Mouse (Mus musculus): ENCODE measurements around the gene Bicc1.

The Bicc1 gene

DNA sequence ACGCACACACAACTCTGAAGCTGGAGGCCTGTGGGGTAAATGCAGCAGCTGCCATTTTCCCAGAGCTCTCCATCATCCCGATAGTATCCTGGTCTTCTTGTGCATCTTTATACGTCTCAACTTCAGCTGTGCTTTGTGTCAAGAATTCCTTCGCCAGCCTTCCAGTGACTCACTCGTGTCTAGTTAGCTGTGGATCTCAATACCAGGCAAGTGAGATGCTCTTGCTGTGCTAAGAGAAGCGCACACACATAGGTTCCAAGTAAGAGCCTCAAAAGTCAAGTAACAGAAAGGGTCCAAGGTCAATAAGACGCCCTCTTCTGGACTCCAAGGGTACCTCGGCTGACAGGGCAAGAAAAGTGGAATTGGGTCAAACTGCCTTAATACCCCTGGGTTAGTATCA lies 37.0 kb downstream of the Bicc1 start:
- no peak for DNase-seq (ENCODE audit: low read depth)

DNA sequence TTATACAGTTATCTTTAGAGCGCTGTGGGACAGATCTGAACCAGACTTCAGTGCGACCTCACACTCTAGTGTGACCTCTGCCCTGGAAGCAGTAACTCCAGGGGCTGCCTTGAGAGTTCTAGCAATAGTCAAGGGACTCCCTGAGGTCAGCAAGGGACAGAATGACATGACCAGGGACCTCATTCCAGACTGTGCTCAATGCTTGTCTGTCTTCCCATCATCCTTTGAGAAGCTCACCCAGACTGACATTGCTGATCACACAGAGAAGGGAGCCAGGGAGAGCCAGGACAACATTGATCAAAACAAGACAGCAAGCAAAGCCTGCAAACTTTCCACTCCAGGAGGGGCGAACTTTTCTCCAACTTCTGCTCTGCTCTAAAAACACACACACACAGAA lies 38.7 kb downstream of the Bicc1 start:
- DNase-seq (ENCODE audit: low read depth) = no peak

GRCm38 (mm10) chr10:71120121-71120768 lies 39.3 kb downstream of the Bicc1 start:
- DNase-seq (ENCODE audit: low read depth) = no peak

DNA sequence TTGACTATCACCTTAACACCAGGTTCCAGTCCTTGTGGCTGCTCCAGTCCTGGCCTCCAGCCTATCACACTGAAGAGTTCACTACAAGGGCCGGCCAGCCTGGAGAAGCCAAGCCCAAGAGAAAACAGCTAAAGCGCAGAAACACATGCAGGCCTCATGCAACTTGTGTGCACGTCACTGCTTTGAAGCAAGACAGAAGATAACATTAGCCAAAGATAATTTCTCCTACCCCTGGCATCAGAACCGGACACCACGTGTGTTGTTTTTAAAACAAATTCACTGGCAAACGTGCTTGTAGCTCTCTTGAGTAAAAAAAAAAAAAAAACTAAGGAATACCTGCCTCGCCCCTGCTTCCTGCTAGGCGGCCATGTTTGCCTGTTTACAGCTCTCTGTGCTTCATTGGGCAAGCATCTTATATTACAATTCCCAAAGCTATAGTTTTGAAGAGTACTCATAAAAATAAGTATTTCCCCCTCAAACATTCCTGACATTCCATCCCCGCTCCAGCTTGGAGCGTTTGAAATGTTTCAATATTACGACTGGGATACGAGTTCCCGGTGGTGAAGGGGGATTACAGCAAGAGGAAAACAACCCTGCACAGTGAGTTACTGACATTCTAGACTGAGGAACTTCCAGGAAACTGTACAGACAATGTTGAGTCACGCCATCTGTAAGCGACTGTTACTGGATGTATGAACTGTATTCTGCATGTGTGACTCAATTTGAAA lies 40.2 kb downstream of the Bicc1 start:
- no peak for DNase-seq (ENCODE audit: low read depth)

- DNase-seq (ENCODE audit: low read depth) = no peak
Measured at GRCm38 (mm10) chr10:71117766-71118165, 41.7 kb downstream of the Bicc1 start.

DNA sequence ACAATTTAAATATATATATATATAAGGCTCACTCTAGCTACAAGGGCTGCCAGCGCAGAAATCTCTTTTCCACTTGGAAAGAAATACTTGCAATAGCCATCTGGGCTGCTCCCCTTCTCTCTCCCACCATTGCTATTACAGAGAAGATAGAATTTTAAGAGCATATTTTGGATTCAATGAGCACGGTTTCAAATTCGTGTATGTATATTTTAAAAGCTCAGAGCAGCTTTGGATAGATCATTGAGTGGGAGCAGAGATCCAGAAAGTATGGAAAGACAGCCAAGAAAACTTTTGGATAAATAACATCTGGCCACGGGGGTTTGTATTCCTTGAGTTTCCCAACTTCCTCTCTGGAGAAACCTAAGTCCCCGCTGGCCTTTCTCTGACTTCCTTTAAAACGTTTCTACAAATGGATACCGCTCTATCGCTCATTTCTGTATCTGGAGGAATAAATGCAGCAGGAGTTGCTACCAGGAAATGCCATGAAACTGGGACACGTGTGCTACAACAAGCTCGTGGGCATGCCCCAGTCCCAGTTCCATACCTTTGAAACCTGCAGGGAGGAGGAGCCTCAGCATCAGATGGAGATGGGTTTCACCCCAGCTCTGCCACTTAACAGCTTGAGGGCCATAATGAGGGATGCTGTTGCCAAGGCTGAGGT lies 45.1 kb downstream of the Bicc1 start:
- DNase-seq (ENCODE audit: low read depth) = no peak

DNA sequence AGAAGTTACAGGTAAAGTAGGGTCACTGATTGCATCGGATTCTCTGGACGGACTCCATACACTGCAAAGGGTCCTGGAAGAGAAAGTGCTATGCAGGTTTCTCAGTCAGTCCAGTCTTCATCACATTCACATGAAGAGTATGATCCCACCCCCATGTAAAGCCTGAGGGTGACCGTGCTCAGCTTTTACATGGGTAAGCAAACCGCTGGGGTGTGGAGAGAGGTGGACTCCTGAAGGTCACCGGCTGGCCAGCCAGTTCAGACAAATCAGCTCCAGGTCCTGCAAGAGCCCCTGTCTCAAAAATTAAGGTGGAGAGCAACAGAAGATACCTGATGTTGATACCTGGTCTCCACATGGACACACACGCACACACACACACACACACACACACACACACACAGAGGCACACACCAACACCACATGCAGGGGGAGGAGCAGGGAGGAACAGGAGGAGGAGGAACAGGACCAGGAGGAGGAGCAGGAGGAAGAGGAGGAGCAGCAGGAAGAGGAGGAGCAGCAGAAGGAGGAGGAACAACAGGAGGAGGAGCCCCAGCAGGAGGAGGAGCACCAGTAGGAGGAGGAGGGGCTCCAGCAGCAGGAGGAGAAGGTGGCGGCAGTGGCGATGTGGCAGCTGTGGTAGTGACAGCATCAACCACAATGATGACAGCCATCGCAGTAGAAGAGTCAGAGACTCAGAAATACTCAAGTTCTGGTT lies 52.9 kb downstream of the Bicc1 start:
- no peak for DNase-seq (ENCODE audit: low read depth)

GRCm38 (mm10) chr10:71104791-71105190 lies 54.7 kb downstream of the Bicc1 start:
- no peak for DNase-seq (ENCODE audit: low read depth)

DNA sequence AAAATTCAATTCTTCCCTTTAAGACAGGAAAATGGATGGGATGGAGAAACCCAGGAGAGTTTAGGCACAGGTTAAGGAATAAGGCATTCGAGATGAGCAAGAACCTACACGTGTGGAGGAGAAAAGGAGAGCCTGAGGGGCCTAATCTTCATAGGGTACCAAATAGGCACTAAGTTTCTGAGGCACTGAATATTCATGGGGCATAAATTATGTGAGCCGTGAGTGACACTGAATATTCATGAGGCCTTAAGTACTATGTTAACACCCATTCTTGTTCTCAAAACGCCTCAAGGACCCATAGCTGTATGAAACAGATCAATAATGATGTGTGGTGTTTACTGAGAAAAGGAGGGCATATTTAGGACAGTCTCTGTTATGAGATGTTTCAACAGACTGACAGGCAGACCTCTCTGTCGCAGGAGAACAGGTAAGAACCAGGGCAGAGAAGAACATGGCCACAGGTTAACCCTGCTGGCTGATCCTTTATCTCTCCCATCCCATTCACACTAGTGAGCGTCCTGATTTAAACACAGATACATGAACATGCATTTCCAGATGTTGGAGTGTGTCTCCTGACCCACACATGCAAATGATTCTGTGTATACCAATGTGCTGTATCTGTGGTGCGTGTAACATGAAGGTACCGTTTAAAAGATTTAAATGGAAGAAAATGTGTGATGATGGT lies 58.5 kb downstream of the Bicc1 start:
- no peak for DNase-seq (ENCODE audit: low read depth)

DNA sequence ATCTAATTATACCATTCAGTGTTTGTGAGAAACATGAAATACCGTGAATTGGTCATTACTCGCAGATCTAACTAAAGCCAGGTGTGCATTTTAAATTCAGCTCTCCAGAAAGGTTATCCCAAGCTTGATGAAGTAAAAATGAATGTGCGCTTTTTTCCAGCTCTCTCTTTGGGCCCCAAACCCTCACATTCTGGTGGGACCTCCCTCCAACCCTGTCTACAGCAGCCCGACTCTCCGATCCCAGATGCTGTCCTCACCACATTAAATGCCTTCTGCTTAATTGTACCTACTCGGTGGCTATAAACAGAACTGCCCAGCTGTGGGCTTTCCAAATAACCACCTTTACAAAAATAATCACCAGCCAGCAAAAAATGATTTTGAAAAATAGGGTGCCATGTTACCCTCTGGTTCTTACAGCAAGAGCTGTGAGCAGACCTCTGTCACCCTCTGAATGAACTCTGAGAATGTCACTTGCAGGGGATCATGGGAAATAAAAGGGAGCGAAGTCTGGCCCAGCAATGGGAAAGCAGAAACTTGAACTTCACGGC lies 64.7 kb downstream of the Bicc1 start:
- no peak for DNase-seq (ENCODE audit: low read depth)

DNA sequence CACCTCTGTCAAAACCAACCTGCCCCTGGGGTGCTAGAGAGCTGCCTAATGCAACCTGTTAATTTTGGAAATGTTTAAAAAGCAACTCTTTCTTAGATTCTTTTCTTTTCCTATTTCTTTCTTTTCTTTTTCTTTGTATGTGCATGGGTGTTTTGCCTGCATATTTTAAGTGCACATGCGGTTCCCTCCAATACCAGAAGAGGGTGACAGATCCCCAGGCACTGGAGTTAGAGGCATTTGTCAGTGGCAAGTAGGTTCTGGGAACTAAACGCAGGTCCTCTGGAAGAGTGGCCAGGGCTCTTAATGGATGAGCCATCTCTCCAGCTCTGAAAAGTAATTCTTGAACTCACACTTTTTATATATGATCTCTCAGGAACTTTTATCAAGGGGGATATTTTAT lies 66.2 kb downstream of the Bicc1 start:
- DNase-seq (ENCODE audit: low read depth) = no peak

DNA sequence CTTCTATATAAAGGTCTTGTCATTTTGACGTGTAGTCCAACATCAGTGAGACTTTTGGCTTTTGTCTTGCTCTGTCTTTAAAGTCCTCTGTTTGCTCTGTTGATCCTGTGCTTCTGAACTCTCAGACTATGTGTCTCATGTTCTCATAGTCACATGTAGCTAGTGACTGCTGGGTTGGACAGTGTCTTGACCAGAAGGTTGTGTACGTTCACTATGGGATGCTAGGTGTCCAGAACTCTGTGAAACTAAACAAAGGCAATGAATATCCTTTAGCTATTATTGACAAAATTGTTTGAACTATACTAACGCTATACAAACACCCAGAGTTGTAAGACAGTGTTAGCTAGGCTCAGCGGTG lies 72.2 kb downstream of the Bicc1 start:
- DNase-seq (ENCODE audit: low read depth) = no peak

DNA sequence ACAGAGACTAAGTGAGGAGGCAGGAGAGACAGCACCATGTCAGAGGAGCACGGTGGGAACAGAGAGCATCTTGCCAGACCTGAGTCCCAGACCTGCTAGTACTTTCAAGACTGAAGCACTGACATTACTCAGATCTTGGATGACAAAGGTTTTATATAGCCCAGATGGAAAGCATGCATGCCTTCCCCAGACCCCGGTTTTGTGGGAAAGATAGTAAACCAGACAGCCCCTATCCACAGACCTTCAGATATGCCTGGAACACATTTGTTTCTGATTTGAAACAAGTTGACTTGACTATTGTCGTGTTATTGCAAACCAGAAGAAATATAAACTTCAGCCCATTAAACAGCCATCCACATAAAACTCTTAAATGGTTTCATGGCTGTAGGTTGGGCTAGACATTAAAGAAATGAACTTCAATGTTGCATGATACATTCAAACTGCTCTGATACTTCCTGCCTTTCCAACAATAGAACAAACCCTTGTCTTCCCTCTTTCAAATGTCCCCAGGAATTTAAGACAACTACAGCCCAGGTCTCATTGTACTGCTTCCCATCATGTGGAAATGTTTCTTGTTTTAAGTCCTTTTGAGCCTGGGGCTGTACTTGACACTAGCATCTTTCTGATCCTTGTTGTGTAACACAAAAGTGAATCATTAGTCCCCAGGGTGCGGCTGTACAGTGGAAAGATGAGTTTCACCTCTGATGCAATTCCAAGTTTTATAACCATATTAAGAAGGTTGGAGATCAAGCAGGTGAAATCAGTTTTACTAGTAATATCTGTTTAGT lies 72.7 kb downstream of the Bicc1 start:
- no peak for DNase-seq (ENCODE audit: low read depth)

- no peak for DNase-seq (ENCODE audit: low read depth)
Measured at GRCm38 (mm10) chr10:71082986-71083385, 76.5 kb downstream of the Bicc1 start.

DNA sequence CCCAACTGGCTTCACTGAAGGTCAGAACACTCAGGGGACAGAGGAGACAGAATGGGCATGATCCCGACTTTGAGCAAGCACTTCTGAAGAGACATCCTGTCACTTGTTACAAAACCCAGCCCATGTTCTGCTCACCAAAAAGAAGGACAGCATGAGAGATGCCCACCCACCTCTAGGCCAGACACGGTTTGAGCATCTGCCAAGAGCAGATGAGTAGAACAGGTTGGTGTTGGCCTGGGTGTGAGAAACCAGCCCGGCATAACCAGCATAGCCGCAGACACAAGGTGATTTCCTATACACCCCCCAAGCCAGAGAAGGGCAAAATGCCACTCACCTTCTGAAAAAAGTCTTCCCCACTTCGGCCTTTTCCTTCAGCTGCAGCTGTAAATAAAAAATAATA lies 80.6 kb downstream of the Bicc1 start:
- DNase-seq (ENCODE audit: low read depth) = no peak

- DNase-seq (ENCODE audit: low read depth) = no peak
Measured at GRCm38 (mm10) chr10:71065009-71065408, 94.5 kb downstream of the Bicc1 start.

- no peak for DNase-seq (ENCODE audit: low read depth)
Measured at GRCm38 (mm10) chr10:71064576-71064975, 94.9 kb downstream of the Bicc1 start.

DNA sequence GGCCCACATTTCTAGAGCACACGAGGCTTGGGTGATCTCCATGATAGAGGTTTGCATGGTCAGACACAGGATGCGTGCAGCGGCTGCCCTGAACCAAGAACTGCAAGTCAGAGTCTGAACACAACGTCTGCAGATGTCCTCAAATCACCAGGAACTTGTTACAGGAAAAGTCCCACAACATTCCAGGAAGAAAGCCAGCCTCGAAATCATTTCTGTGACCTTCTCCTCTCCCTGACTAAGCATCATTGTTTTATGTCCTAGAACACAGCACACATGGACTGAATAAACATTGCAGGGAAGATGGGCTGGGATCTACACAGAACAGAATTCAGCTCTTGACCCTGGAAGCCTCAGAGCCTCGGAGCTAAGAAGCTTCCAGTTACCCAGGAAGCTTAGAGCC lies 97.3 kb downstream of the Bicc1 start:
- DNase-seq (ENCODE audit: low read depth) = no peak

DNA sequence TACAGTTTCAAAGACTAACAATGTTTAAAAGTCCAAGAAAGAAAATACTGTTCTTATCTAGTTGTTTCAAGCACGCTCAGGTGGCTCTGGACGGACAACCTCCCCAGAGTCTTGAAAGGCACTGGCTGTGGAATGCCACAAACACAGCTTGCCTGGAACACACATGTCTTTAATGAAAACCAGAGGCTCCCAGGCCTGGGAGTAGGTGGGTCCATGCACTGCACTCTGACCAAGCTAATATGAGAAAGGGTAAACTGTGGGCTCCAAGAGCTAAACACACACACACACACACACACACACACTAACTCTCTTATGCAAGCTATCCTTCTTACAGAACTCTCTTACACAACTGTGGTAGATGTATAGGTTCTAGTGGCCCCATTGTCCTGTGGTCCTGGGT lies 99.2 kb downstream of the Bicc1 start:
- no peak for DNase-seq (ENCODE audit: low read depth)

DNA sequence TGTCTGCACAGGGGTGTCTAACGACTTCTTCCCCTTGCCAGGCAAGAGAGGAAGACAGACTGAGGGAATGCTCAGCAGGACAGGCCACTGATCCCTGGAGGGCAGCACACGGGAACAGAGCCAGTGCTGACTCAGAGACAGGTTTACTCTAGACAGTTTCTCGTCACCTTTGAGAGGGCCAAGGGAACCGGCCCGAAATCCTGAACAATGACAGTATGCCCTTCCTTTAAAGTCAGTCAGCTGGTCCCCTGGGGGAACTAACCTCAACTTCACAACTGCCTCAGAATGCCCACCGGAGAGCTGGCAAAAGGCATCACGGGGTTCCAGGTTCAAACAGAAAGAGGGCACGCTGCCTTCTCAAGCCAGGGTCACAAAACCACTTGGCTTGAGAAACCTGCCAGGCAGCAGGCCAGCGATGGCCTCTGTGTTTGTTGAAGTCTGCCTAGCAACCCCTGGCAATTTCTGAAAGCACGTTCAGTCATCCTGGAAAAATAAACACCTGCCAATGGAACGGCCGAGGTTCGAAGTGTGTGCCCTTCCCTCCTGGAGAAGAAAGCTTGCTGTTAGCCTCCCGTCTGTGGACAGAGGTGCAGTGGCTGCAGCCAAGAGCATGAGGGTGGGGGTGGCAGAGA lies 100.8 kb downstream of the Bicc1 start:
- no peak for DNase-seq (ENCODE audit: low read depth)

- DNase-seq (ENCODE audit: low read depth) = no peak
Measured at GRCm38 (mm10) chr10:71058070-71058469, 101.4 kb downstream of the Bicc1 start.
